Mouse (Mus musculus) right cerebral cortex, postnatal 10 days (tissue): ENCODE measurements around the gene Smdt1.
"Not testable (repeated sequence)": the region's sequence is repeated elsewhere in the genome, so short reads cannot be mapped to it uniquely, and the experiment has no call there.

Experiments
- DNase-seq, 2 experiments: peaks; one replicate each; pipeline ENCODE4 v3.0.0; 2021; ENCODE audit warnings: low spot score in 2 of 2

Gene Smdt1

DNA sequence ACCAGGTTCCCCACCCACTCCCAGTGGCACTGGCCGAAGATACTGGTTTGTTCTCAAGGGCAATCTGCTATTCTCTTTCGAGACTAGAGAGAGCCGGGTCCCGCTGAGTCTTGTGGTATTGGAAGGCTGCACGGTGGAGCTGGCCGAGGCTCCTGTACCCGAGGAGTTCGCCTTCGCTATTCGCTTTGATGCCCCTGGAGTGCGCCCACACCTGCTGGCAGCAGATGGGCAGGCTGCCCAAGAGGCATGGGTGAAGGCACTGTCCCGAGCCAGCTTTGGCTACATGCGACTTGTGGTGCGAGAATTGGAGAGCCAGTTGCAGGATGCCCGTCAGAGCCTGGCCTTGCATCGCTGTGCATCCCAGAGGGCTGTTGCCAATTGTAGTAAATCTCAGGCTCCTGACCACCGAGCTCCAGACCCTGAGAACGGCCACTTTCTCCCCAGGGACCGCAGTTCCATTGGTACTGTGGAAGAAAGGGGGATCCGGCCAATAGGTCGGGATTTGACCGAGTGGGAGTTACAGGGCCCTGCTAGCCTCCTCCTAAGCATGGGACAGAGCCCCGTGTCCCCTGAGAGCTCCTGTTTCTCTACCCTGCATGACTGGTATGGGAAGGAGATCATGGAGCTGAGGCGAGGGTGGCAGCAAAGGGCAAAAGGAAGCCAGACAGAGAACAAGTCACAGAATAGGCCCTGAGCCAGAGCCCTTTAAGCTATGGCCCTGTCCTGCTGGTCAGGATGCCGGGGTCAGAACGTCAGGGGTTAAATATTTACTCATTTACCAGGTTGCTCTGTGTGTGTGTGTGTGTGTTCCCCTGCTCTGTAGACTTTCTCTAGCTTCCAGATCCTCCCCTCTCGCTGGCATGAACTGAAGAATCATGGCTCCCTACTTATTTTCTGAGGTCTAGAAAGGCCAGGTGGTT, 4.9 kb downstream of the Smdt1 start:
- peak in 1 of 2 experiments; percentile 40 for DNase-seq

DNA sequence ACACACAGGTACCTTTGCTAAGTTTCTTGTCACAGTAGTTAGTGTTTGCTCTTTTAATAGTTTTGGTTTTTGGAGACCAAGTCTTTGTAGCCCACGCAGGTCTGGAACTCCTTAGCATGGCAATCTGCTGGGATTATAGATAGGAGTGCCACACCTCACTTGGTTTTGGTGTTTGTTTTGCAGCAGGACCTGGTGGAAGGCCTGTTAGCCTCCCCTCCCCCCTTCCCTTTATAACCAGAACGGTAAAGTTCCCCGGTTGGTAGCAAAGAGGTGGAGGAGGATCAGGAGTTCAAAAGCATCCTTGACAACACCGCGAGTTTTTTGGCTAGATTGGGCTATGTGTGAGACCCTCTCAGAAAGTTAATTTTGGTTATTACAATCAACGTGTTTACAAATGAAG, 6.2 kb downstream of the Smdt1 start:
- DNase-seq = peak in 1 of 2 experiments; percentile 33

GRCm38 (mm10) chr15:82345820-82346470, 7.2 kb downstream of the Smdt1 start:
- DNase-seq = peak; percentile 98

GRCm38 (mm10) chr15:82346580-82347302, 8.0 kb downstream of the Smdt1 start:
- peak in 1 of 2 experiments; percentile 38 for DNase-seq

DNA sequence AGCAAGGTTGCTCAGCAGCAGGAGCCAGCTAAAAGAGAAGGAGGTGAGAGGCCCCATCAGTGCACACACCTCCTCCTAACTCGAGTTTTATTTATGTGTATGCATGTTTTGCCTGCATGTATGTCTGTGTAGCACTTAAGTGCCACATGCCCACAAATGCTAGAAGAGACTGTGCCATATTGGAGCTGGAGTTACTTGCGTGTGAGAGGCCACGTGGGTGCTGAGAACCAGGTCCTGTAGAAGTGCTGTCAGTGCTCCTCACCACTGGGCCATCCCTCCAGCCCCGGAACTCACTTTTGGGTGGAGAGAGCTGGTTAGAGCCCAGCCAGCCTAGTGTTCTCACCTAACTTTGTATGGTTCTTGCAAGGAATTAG, 8.5 kb downstream of the Smdt1 start:
- peak in 1 of 2 experiments; percentile 32 for DNase-seq

- peak in 1 of 2 experiments; percentile 26 for DNase-seq
Observed at GRCm38 (mm10) chr15:82347852-82348251, 9.1 kb downstream of the Smdt1 start.

GRCm38 (mm10) chr15:82348258-82348998, 9.7 kb downstream of the Smdt1 start:
- DNase-seq = no peak

DNA sequence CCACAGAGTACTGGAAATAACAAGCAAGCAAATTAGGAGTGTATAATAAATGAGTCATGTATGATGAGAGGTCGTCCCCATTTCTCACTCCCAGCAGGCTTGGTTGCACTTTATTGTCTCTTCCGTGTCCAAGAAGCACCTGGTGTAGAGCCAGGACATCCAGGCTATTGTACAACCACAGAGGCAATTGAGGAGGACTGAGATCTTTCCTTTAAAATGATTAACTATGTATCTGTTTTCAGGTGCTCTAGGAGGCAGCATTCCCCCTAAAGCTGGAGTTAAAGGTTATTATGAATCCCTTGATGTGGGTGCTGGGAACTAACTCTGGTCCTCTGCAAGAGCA, 10.2 kb downstream of the Smdt1 start:
- no peak for DNase-seq

DNA sequence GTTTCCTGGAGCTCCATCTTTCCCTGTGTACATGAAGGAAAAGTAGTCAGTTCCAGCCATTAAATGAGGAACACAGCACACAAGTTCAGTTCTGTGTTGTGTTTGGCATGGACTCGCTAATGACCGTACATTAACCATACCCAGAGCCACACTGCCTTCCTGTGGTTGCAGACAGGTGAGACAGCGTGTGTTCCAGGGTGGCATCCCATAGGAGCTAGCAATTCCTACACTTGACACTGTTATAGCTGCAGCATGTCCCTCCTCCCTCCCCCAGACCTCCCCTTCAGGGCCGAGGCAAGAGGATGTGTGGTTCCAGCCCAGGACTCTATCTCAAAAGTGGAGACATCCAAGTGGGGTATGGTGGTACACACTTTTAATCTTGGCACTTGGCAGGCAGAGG, 11.6 kb downstream of the Smdt1 start:
- DNase-seq = peak in 1 of 2 experiments; percentile 24

DNA sequence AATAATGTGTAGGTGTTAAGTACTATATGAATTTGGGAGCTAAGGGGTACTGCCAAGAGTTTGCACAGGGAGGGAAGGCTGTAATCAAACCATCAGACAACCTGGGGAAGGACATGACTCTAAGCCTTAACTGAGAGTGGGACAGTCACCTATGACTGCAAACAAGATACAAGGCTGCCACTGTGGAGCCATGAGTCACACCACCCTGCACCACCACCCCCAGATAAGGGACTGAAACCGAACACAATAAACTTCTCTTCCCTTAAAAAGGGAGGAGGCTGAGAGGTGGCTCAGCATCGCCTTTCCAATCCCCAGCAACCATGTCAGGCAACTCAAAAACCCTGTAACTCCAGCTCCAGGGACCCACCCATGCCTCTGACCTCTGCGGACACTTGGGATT, 12.7 kb downstream of the Smdt1 start:
- DNase-seq = no peak

DNA sequence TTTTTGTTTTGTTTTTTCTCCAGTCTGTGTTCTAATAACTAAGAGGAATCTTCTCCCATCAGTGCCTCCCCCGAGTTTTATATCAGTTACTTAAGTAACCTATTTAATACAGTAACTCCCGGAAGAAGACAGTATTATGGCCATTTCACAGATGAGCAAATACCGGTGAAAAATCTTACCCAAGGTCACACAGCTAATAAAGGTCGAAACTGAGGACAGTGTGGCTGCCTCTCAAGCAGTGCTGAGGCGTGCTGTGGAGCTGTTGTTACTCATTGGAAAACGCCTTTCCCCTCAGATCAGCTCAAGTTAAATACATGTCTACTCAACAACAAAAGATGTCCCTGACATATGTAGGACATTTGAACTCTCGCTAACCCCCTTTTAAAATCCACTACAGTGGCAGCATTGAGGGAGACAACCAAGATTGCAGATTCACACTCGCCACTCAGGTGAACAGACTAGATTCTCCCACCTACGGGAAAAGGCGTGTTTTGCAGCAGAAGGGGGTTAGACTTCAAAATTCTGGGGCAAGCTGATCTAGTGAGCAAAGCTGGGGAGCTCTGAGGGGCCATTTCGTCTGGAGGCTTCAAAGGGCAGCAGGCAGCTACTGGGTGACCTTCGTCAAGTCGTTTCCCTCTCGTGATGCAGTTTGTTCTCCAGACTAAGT, 14.5 kb downstream of the Smdt1 start:
- DNase-seq = peak in 1 of 2 experiments; percentile 31

DNA sequence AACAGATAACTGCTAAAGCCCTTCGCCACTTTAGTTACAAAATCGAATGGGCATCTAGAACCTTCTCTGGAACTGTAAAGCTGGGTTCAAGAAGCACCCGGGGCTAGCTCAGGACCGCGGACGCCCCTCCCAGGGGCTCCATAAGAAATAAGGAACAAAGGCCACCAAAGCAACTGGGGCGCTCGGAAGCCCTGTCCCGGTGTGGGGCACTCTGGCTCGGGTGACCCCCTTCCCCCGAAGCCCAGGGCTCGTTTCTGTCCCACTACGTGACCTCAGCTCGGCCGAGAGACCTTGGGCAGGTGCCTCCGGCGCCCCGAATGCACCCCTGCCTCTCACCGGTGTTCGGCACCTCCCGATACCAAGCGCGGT, 15.0 kb downstream of the Smdt1 start:
- DNase-seq = no peak

- DNase-seq = peak; percentile 99
Observed at GRCm38 (mm10) chr15:82354126-82354945, 15.6 kb downstream of the Smdt1 start, which contains the start of gene Ndufa6. Gene Ndufa6, minus strand, starts transcription at chr15:82354322.

DNA sequence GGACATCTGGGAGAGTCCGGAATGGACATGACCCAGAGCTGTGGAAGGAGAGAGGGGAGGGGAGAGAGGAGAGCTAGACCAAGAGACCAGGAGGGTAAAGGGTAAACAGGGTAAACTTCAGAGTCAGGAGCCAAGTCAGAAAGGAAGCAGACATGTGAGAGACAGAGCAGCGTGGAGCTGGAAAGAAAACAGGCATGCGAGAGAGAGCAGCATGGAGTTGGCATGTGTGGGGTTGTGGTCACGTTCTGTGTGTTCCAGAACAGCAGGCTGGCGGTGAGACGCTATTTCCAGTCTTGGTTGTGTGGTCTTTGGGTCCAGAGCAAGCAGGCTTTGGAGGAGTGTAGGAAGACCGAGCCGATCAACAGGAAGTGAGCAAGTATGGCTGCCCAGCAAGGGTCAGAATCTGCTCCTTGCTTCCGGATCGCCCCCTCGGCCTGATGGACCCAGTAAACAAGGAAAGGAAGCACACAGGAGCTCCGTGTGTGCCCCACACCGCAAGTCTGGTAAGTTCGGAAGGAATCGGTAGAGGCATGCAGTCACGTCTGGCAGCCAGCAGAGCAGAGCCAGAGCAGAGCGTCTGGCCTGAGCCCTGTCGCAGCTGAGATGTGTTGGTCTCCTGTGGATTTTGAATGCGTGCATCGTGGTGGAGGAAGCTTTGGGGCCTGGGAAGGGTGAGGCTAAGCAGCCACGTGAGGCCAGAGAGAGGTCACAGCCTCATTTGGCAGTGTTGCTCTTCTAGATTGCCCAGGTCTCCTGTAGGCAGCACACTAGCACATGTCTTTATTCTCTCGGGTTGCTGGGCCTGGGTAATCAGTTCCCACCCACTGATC, 19.9 kb downstream of the Smdt1 start:
- DNase-seq = no peak

GRCm38 (mm10) chr15:82361459-82362018, 22.8 kb downstream of the Smdt1 start:
- DNase-seq = peak in 1 of 2 experiments; percentile 32

- no peak for DNase-seq
Observed at GRCm38 (mm10) chr15:82362234-82362633, 23.5 kb downstream of the Smdt1 start.

DNA sequence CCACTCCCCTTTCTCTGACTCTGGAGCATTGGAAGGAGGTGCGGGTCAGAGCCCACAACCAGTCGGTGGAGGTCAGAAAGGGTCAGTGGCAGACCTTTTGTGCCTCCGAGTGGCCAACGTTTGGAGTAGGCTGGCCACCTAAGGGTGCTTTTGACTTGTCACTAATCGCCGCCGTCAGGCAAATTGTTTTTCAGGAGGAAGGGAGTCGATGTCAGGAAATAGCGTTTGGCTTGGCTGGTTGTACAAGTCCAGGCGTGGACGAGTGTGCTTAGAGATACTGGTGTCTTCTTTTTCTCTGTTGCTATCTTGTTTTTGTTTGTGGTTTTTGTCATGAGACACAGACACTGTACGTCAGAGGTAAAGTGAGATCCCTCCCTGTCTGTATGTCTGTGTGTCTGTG, 25.0 kb downstream of the Smdt1 start:
- DNase-seq = not testable (repeated sequence)

GRCm38 (mm10) chr15:82364561-82364960, 25.8 kb downstream of the Smdt1 start:
- not testable (repeated sequence) for DNase-seq

GRCm38 (mm10) chr15:82368146-82368545, 29.4 kb downstream of the Smdt1 start:
- DNase-seq = no peak
